Mouse (Mus musculus) stomach, embryonic 16.5 days (tissue): ENCODE measurements around the gene Sgca. TPM values are rescaled to one million over a fixed set of nuclear protein-coding genes. Genes with fewer than 3 reads are reported as not detected.

Experiments used
- ATAC-seq: fragments of 200-750 bp; cut with Nextera tagmentation; 2 replicates; pipeline ENCODE4 v1.8.0; 2017; ENCODE audit warnings: moderate number of reproducible peaks, moderate TSS enrichment; ENCODE audit not compliant: insufficient read depth, low FRiP score
- H3K27ac ChIP-seq: fragments of 300-500 bp; sonication (generic); 2 replicates; pipeline ENCODE4 v1.5.1; 2014; ENCODE audit warnings: low read length
- H3K27me3 ChIP-seq: fragments of 300-500 bp; sonication (generic); 2 replicates; pipeline ENCODE4 v1.6.1; 2014; ENCODE audit warnings: low read length, control low read depth, mixed read lengths; ENCODE audit not compliant: control insufficient read depth, insufficient read depth
- H3K36me3 ChIP-seq: fragments of 300-500 bp; sonication (generic); 2 replicates; pipeline ENCODE4 v1.6.1; 2014; ENCODE audit warnings: low read length; ENCODE audit not compliant: control insufficient read depth, insufficient read depth
- H3K4me1 ChIP-seq: fragments of 300-500 bp; sonication (generic); 2 replicates; pipeline ENCODE4 v1.6.1; 2014; ENCODE audit warnings: low read length, control low read depth, mixed read lengths; ENCODE audit not compliant: control insufficient read depth, insufficient read depth
- H3K4me2 ChIP-seq: fragments of 300-500 bp; sonication (generic); 2 replicates; pipeline ENCODE4 v1.6.1; 2014; ENCODE audit warnings: low read depth, low read length, mixed read lengths
- H3K4me3 ChIP-seq: fragments of 300-500 bp; sonication (generic); replicated peaks from 2 replicates; pipeline ENCODE4 v1.5.1; 2014; ENCODE audit warnings: mild to moderate bottlenecking, low read length
- H3K9ac ChIP-seq: fragments of 300-500 bp; sonication (generic); 2 replicates; pipeline ENCODE4 v1.6.1; 2014; ENCODE audit warnings: low read length
- H3K9me3 ChIP-seq: fragments of 300-500 bp; sonication (generic); replicated peaks from 2 replicates; pipeline ENCODE4 v1.6.1; 2016; ENCODE audit warnings: low read length, control low read depth; ENCODE audit not compliant: control insufficient read depth
- WGBS: fragments of 180-500 bp; shearing (Covaris S2); extraction: QIAGEN DNeasy Blood & Tissue Kit; methylation state at CpG from one replicate; pipeline ENCODE4 v1.1.7; 2014; 5-methylcytosine and 5-hydroxymethylcytosine counted together
- polyA plus RNA-seq: library from polyadenylated mRNA; unstranded; fragments of >200 nt; fragmentation: Nextera tagmentation; extraction: Ambion mirVana; gene quantifications from 2 replicates; pipeline ENCODE4 v1.2.1, GENCODE M21; 2015

The Sgca gene
- 0.41 and 3.2 TPM in 2 replicates for polyA plus RNA-seq

DNA sequence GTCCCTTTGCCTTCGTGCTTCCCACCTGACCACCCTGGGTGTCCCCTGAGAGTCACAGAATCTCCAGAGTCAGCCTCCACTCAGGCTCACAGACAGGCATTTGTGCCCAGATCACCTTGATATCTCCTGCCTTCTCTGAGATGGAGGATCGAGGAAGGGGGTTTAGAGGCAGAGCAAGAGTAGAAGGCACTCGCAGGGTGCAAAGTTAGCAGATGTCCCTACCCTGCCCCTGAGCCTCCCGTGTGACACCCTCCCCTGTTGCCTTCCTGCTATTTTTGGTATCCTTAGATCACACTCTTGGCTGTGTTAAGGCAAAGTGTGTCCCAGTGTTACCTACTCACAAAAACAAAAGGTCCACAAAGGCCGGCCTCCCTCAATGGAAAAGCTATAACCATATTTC is at the start of gene Sgca:
Gene Sgca (minus strand): TSS at position 129 of the 400 bp plus-strand sequence.
- H3K4me1 ChIP-seq, result peaks cover 7% of the 10 kb centered on the region; the same call in 1 of the 2 replicates
- no peak within 1 kb of the TSS for H3K4me3 ChIP-seq
- H3K9ac ChIP-seq, result no peak within 1 kb of the TSS
- H3K27ac ChIP-seq, result no peak within 1 kb of the TSS
- no peaks in the 10 kb centered on the region for H3K36me3 ChIP-seq
- H3K27me3 ChIP-seq, result no peaks in the 10 kb centered on the region; the same call in 1 of the 2 replicates
- WGBS, result 64% methylated on average over 5 of the region's 5 CpGs
- no peak within 1 kb of the TSS for H3K4me2 ChIP-seq
- no peak for ATAC-seq
- no peaks in the 10 kb centered on the region for H3K9me3 ChIP-seq

DNA sequence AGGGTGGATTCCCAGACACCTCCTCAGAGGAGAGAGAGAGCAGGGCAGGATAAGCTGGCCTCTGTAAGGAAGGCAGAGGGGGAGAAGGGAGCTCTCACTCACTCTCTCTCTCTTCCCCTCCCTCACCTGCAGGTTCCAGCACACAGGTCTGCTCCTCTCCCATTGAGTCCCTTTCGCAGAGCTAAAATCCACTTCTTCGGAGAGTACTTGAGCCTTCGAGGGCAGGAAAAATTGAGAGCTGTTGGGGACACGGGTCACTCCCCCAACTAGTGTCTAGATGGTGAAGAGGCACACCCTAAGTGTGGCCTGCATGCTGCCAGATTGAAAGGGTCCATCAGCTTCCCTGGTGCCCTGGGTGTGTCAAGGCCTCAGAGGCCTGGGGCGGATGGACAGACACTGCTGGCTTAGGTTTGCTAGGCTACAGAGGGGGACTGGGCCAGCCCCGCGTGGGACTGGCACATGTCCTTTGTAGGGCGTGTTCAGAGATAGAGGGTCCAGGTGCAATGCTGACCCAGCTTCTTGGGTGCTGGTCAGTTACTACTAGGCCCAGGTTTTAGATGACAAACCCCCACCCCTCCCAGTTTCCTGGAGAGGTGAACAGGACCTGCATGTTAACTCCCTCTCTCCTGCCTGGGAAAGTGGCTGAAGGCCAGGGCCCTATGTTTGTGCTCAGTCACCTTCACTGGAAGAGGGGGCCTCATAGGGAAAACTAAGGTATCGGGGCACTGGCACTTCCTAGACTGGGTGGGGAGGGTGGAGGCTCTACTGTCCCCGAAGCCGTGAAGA is 49.3 kb upstream of the Sgca start:
- no peaks in the 10 kb centered on the region for H3K9me3 ChIP-seq
- H3K27ac ChIP-seq, result peak overlapping the region; percentile 34; the same call in 1 of the 2 replicates
- 74% methylated on average over 11 of the region's 11 CpGs for WGBS
- no peak overlapping the region; the same call in 1 of the 2 replicates for H3K9ac ChIP-seq
- H3K4me3 ChIP-seq, result no peak overlapping the region
- no peaks in the 10 kb centered on the region for H3K27me3 ChIP-seq
- peak; percentile 6; the same call in 1 of the 2 replicates for ATAC-seq
- H3K4me1 ChIP-seq, result peaks cover 11% of the 10 kb centered on the region
- no peak overlapping the region for H3K4me2 ChIP-seq
- H3K36me3 ChIP-seq, result peaks cover 10% of the 10 kb centered on the region; the same call in 1 of the 2 replicates

GRCm38 (mm10) chr11:95024439-95025184 is 48.5 kb upstream of the Sgca start:
- Histone ChIP-seq H3K36me3 (peaks cover 10% of the 10 kb centered on the region; the same call in 1 of the 2 replicates), H3K9me3 (no peaks in the 10 kb centered on the region), H3K4me3 (no peak overlapping the region), H3K4me1 (peaks cover 11% of the 10 kb centered on the region), H3K27me3 (no peaks in the 10 kb centered on the region), H3K9ac (no peak overlapping the region), H3K27ac (no peak overlapping the region), H3K4me2 (no peak overlapping the region)
- WGBS, result 70% methylated on average over 29 of the region's 29 CpGs
- no peak for ATAC-seq

DNA sequence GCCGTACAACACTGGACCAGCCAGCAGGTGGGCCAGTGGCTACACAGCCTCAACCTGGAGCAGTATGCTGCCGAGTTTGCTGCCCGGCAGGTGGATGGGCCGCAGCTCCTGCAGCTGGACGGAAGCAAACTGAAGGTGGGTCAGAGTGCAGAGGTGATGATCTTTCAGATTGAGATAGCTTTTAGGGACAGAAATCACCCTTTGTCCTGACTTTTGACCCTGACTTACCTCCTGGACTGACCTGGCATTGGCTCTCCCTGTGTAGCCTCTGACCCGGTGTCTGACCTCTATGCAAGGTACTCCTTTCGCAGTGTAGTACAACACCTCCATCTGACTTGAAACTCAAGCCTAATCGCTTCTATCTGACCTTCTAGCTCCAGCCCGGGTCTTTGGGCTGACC is 47.4 kb upstream of the Sgca start:
- Histone ChIP-seq H3K4me1 (peaks cover 11% of the 10 kb centered on the region), H3K27ac (no peak overlapping the region), H3K27me3 (no peaks in the 10 kb centered on the region), H3K4me3 (no peak overlapping the region), H3K4me2 (no peak overlapping the region), H3K36me3 (peaks cover 10% of the 10 kb centered on the region; the same call in 1 of the 2 replicates), H3K9ac (no peak overlapping the region), H3K9me3 (no peaks in the 10 kb centered on the region)
- ATAC-seq, result no peak
- 94% methylated on average over 9 of the region's 9 CpGs for WGBS

DNA sequence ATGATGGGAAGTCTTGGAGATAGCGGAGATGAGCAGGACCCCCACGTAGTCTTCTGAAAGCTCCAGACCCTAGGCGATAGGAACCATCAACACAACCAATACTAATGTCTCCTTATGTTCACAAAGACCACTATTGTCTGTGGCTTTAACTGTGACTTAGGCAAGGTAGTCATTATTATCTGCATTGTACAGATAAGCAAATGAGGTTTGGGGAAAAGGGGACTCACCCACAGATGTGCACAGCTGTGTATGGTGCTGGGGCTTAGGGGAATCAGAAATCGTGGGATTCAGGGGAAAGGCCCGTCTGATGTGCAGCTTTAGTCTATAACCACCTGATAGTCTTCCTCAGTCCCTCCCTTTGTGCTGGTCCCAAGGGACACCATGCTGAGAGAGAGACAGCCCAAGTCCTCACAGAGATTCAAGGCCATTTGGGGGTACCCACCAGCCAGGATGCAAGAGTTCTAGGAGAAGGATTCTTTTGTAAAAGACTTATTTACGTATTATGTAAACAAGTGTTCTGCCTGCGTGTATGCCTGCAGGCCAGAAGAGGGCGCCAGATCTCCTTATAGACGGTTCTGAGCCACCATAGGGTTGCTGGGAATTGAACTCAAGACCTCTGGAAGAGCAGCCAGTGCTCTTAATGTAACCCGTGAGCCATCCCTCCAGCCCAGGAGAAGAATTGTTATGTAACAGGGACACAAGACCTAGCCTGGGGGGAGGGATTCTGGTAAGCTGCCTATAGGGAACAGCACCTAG is 46.3 kb upstream of the Sgca start:
- WGBS, result 78% methylated on average over 10 of the region's 10 CpGs
- Histone ChIP-seq H3K27me3 (no peaks in the 10 kb centered on the region), H3K4me1 (peaks cover 11% of the 10 kb centered on the region), H3K4me2 (no peak overlapping the region), H3K36me3 (peaks cover 10% of the 10 kb centered on the region; the same call in 1 of the 2 replicates), H3K27ac (no peak overlapping the region), H3K9ac (no peak overlapping the region), H3K4me3 (no peak overlapping the region), H3K9me3 (no peaks in the 10 kb centered on the region)
- ATAC-seq, result no peak

DNA sequence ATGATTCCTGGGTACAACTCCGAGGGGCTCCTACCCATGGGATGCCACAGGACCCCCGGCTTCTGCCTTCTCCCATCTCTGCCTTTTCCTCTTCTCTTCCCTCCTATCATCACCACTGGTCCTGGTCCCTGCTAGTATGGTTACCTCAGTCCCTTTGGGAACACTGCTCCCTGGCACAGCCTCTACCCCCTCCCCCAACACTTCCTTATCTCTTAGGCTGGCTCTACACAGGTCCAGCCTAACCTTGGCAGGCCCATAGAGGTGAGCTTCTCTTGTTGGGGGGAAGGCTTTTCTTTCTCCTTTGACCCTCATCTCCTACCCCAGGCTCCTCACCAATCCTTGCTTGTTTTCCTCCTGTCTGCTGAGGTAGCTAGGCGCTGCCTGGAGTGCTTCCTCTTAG is 39.4 kb upstream of the Sgca start:
- H3K9ac ChIP-seq, result no peak overlapping the region
- no peak overlapping the region for H3K4me3 ChIP-seq
- no peak overlapping the region for H3K4me2 ChIP-seq
- ATAC-seq, result no peak
- no peak overlapping the region for H3K27ac ChIP-seq
- H3K4me1 ChIP-seq, result peaks cover 21% of the 10 kb centered on the region
- no peaks in the 10 kb centered on the region for H3K27me3 ChIP-seq
- 69% methylated on average over 3 of the region's 3 CpGs for whole genome bisulfite sequencing
- H3K9me3 ChIP-seq, result no peaks in the 10 kb centered on the region
- H3K36me3 ChIP-seq, result no peaks in the 10 kb centered on the region

DNA sequence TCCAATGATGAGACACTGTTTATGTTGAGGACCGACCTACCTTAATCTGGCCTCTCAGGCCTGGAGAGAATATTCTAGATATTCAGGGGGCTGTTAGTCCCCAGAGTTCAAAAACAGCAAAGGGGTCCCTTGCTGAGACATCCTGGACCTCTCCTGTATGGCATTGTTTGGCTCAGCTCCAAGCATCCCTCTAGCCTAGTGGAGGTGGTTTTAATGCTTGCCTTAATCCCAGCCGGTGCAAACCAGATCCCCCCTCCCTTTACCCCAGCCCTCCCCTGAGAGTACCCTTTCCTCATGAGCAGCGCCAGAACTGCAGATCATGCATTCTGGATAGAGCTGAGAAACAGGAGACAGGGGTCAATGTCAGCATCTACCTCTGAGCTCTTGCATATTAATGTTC is 36.4 kb upstream of the Sgca start:
- no peak overlapping the region for H3K9ac ChIP-seq
- H3K27ac ChIP-seq, result peak overlapping the region; percentile 32; the same call in 1 of the 2 replicates
- H3K9me3 ChIP-seq, result no peaks in the 10 kb centered on the region
- no peaks in the 10 kb centered on the region for H3K36me3 ChIP-seq
- H3K4me1 ChIP-seq, result peaks cover 42% of the 10 kb centered on the region
- 37% methylated on average over 3 of the region's 3 CpGs for WGBS
- no peak for ATAC-seq
- H3K27me3 ChIP-seq, result no peaks in the 10 kb centered on the region
- peak overlapping the region; percentile 79; the same call in 1 of the 2 replicates for H3K4me2 ChIP-seq
- no peak overlapping the region for H3K4me3 ChIP-seq

- Histone ChIP-seq H3K27ac (peak overlapping the region; percentile 32), H3K9me3 (no peaks in the 10 kb centered on the region), H3K4me1 (peaks cover 46% of the 10 kb centered on the region), H3K4me2 (peak overlapping the region; percentile 79), H3K9ac (peak overlapping the region; percentile 61), H3K27me3 (no peaks in the 10 kb centered on the region), H3K36me3 (no peaks in the 10 kb centered on the region), H3K4me3 (peak overlapping the region; percentile 81)
- 37% methylated on average over 3 of the region's 3 CpGs for WGBS
- ATAC-seq, result peak; percentile 27; the same call in 1 of the 2 replicates
Observed at GRCm38 (mm10) chr11:95012075-95012474, 35.9 kb upstream of the Sgca start.
